Mouse (Mus musculus): Measurements from ENCODE around the gene Tmem159.

GRCm38 (mm10) chr7:120068114-120068513 is 34.0 kb upstream of the Tmem159 start:
- no peak for TF ChIP-seq TAL1 (IDR thresholded peaks at IDR 0.05; ENCODE audit: low read length)
- TF ChIP-seq GATA1 (IDR thresholded peaks at IDR 0.05; ENCODE audit: low read length), result no peak
